Mouse (Mus musculus) neural tube, embryonic 14.5 days (tissue): Measurements from ENCODE around the gene Insm1. TPM values are rescaled to one million over a fixed set of nuclear protein-coding genes. Genes with fewer than 3 reads are reported as not detected.

Experiments
- ATAC-seq: fragments of 200-750 bp; cut with Nextera tagmentation; 2 replicates; pipeline ENCODE4 v1.8.0; 2017; ENCODE audit warnings: low read depth, mild to moderate bottlenecking, moderate TSS enrichment, moderate library complexity
- H3K27ac ChIP-seq: fragments of 300-500 bp; sonication (generic); 2 replicates; pipeline ENCODE4 v1.5.1; 2014; ENCODE audit warnings: low read depth, mild to moderate bottlenecking, control low read depth, low read length, moderate library complexity, mixed read lengths
- H3K27me3 ChIP-seq: fragments of 300-500 bp; sonication (generic); 2 replicates; pipeline ENCODE4 v1.6.1; 2014; ENCODE audit warnings: low read length; ENCODE audit not compliant: control insufficient read depth, insufficient read depth
- H3K36me3 ChIP-seq: fragments of 300-500 bp; sonication (generic); 2 replicates; pipeline ENCODE4 v1.6.1; 2014; ENCODE audit warnings: low read length, mixed read lengths; ENCODE audit not compliant: control insufficient read depth, insufficient read depth
- H3K4me1 ChIP-seq: fragments of 300-500 bp; sonication (generic); 2 replicates; pipeline ENCODE4 v1.6.1; 2014; ENCODE audit warnings: low read length; ENCODE audit not compliant: control insufficient read depth, insufficient read depth
- H3K4me2 ChIP-seq: fragments of 300-500 bp; sonication (generic); 2 replicates; pipeline ENCODE4 v1.6.1; 2014; ENCODE audit warnings: mild to moderate bottlenecking, low read depth, low read length, control low read depth
- H3K4me3 ChIP-seq: fragments of 300-500 bp; sonication (generic); 2 replicates; pipeline ENCODE4 v1.5.1; 2014; ENCODE audit warnings: low read depth, low read length, control low read depth, mixed read lengths
- H3K9ac ChIP-seq: fragments of 300-500 bp; sonication (generic); replicated peaks from 2 replicates; pipeline ENCODE4 v1.6.1; 2014; ENCODE audit warnings: low read depth, mild to moderate bottlenecking, control low read depth, low read length, mixed read lengths
- H3K9me3 ChIP-seq: fragments of 300-500 bp; sonication (generic); 2 replicates; pipeline ENCODE4 v1.6.1; 2016; ENCODE audit warnings: low read length; ENCODE audit not compliant: control insufficient read depth
- WGBS: fragments of 180-500 bp; shearing (Covaris S2); extraction: QIAGEN DNeasy Blood & Tissue Kit; methylation state at CpG from one replicate; pipeline ENCODE4 v1.1.7; 2014; 5-methylcytosine and 5-hydroxymethylcytosine counted together
- polyA plus RNA-seq: library from polyadenylated mRNA; unstranded; fragments of >200 nt; fragmentation: Nextera tagmentation; extraction: Ambion mirVana; gene quantifications from 2 replicates; pipeline ENCODE4 v1.2.1, GENCODE M21; 2014

Insm1 gene
- polyA plus RNA-seq, 1 experiment from 2014 or later, result 1.8 TPM

GRCm38 (mm10) chr2:146222279-146223175 lies 806 bp downstream of the Insm1 start:
- H3K9me3 ChIP-seq, result no peaks in the 10 kb centered on the region
- H3K9ac ChIP-seq, result peak overlapping the region; percentile 87
- peak overlapping the region; percentile 91 for H3K4me2 ChIP-seq
- peaks cover 21% of the 10 kb centered on the region for H3K27me3 ChIP-seq
- under 1% methylated on average over 101 of the region's 133 CpGs for WGBS
- H3K4me1 ChIP-seq, result peaks cover 18% of the 10 kb centered on the region; the same call in 1 of the 2 replicates
- H3K27ac ChIP-seq, result peak overlapping the region; percentile 90
- no peaks in the 10 kb centered on the region for H3K36me3 ChIP-seq
- ATAC-seq, result peak; percentile 52
- H3K4me3 ChIP-seq, result peak overlapping the region; percentile 71

- peaks cover 13% of the 10 kb centered on the region; the same call in 1 of the 2 replicates for H3K4me1 ChIP-seq
These were observed 1.6 kb downstream of the Insm1 start for GRCm38 (mm10) chr2:146223176-146223905.

GRCm38 (mm10) chr2:146224141-146224540 lies 2.4 kb downstream of the Insm1 start:
- Histone ChIP-seq H3K27me3 (peaks cover 23% of the 10 kb centered on the region), H3K4me3 (peak overlapping the region; percentile 71), H3K9ac (no peak overlapping the region; the same call in 1 of the 2 replicates), H3K9me3 (no peaks in the 10 kb centered on the region), H3K4me1 (peaks cover 10% of the 10 kb centered on the region; the same call in 1 of the 2 replicates), H3K4me2 (peak overlapping the region; percentile 91), H3K36me3 (no peaks in the 10 kb centered on the region), H3K27ac (no peak overlapping the region)
- ATAC-seq, result no peak
- 5% methylated on average over 7 of the region's 7 CpGs for whole genome bisulfite sequencing

More at GRCm38 (mm10) chr2:146223176-146223905, 1.6 kb downstream of the Insm1 start:
- Histone ChIP-seq H3K4me3 (peak overlapping the region; percentile 71), H3K27ac (peak overlapping the region; percentile 90), H3K36me3 (no peaks in the 10 kb centered on the region), H3K9ac (peak overlapping the region; percentile 87), H3K4me2 (peak overlapping the region; percentile 91), H3K27me3 (peaks cover 24% of the 10 kb centered on the region), H3K9me3 (no peaks in the 10 kb centered on the region)
- ATAC-seq, result peak; percentile 15
- WGBS, result under 1% methylated on average over 70 of the region's 75 CpGs

- Histone ChIP-seq H3K9ac (no peak overlapping the region), H3K4me1 (peaks cover 6% of the 10 kb centered on the region; the same call in 1 of the 2 replicates), H3K27me3 (peaks cover 20% of the 10 kb centered on the region), H3K4me2 (no peak overlapping the region), H3K36me3 (no peaks in the 10 kb centered on the region), H3K4me3 (no peak overlapping the region), H3K27ac (no peak overlapping the region), H3K9me3 (no peaks in the 10 kb centered on the region)
- no peak for ATAC-seq
- 6% methylated on average over 6 of the region's 6 CpGs for WGBS
These were observed 4.1 kb downstream of the Insm1 start for GRCm38 (mm10) chr2:146225818-146226217.

- ATAC-seq, result no peak
These were observed 4.8 kb downstream of the Insm1 start for GRCm38 (mm10) chr2:146226484-146226883.

GRCm38 (mm10) chr2:146227646-146228045 lies 5.9 kb downstream of the Insm1 start:
- WGBS, result 63% methylated on average over 3 of the region's 3 CpGs
- peaks cover 14% of the 10 kb centered on the region for H3K27me3 ChIP-seq

More at GRCm38 (mm10) chr2:146226484-146226883, 4.8 kb downstream of the Insm1 start:
- Histone ChIP-seq H3K4me2 (no peak overlapping the region), H3K27ac (no peak overlapping the region), H3K9me3 (no peaks in the 10 kb centered on the region), H3K4me1 (peaks cover 3% of the 10 kb centered on the region; the same call in 1 of the 2 replicates), H3K4me3 (no peak overlapping the region), H3K36me3 (no peaks in the 10 kb centered on the region), H3K9ac (no peak overlapping the region), H3K27me3 (peaks cover 19% of the 10 kb centered on the region)
- WGBS, result 7% methylated on average over 9 of the region's 9 CpGs

GRCm38 (mm10) chr2:146228435-146228834 lies 6.7 kb downstream of the Insm1 start:
- H3K4me3 ChIP-seq, result no peak overlapping the region
- H3K9me3 ChIP-seq, result no peaks in the 10 kb centered on the region
- H3K4me1 ChIP-seq, result peaks cover 3% of the 10 kb centered on the region; the same call in 1 of the 2 replicates
- H3K27ac ChIP-seq, result no peak overlapping the region
- H3K36me3 ChIP-seq, result no peaks in the 10 kb centered on the region
- H3K27me3 ChIP-seq, result peaks cover 10% of the 10 kb centered on the region
- H3K9ac ChIP-seq, result no peak overlapping the region
- 59% methylated on average over 2 of the region's 2 CpGs for WGBS
- ATAC-seq, result no peak
- H3K4me2 ChIP-seq, result no peak overlapping the region

More at GRCm38 (mm10) chr2:146227646-146228045, 5.9 kb downstream of the Insm1 start:
- Histone ChIP-seq H3K9me3 (no peaks in the 10 kb centered on the region), H3K36me3 (no peaks in the 10 kb centered on the region), H3K4me1 (peaks cover 3% of the 10 kb centered on the region; the same call in 1 of the 2 replicates), H3K27ac (no peak overlapping the region), H3K4me3 (no peak overlapping the region), H3K9ac (no peak overlapping the region), H3K4me2 (no peak overlapping the region)
- ATAC-seq, result no peak

- no peaks in the 10 kb centered on the region for H3K36me3 ChIP-seq
- no peaks in the 10 kb centered on the region for H3K4me1 ChIP-seq
- H3K9ac ChIP-seq, result no peak overlapping the region
- H3K27ac ChIP-seq, result no peak overlapping the region
- H3K9me3 ChIP-seq, result no peaks in the 10 kb centered on the region
- whole genome bisulfite sequencing, result 99% methylated on average over 2 of the region's 2 CpGs
- H3K4me3 ChIP-seq, result no peak overlapping the region
- H3K27me3 ChIP-seq, result peaks cover 3% of the 10 kb centered on the region; the same call in 1 of the 2 replicates
- ATAC-seq, result no peak
- no peak overlapping the region for H3K4me2 ChIP-seq
These were observed 9.8 kb downstream of the Insm1 start for GRCm38 (mm10) chr2:146231485-146231884.
